Mouse (Mus musculus) erythroblast, adult 5-6 weeks (primary cell): ENCODE results near the gene Gm3020. TPM values are rescaled to one million over a fixed set of nuclear protein-coding genes. Genes with fewer than 3 reads are reported as not detected.
"Not testable (repeated sequence)": the region's sequence is repeated elsewhere in the genome, so short reads cannot be mapped to it uniquely, and the experiment has no call there.

Source experiments
- ATAC-seq: replicated peaks from 2 replicates; pipeline ENCODE4 v1.8.0; 2016; ENCODE audit warnings: moderate number of reproducible peaks, mild to moderate bottlenecking, moderate TSS enrichment, inconsistent platforms; ENCODE audit not compliant: poor library complexity, low FRiP score, severe bottlenecking
- total RNA-seq, 2 experiments: library from RNA; stranded (forward) in 1 of 2; stranded (reverse) in 1 of 2; fragments of 150-400 nt in 1 of 2; fragments of 200-764, 138-1000 nt in 1 of 2; gene quantifications; 2 replicates each; pipeline versions ENCODE4 v1.2.3 to v1.2.4; 2015 to 2017; ENCODE audit warnings: low replicate concordance in 2 of 2

The Gm3020 gene
- not detected in 2 replicates for total RNA-seq (2015; ENCODE audit: low replicate concordance)
- total RNA-seq (2017; ENCODE audit: low replicate concordance): not detected in 2 replicates

DNA sequence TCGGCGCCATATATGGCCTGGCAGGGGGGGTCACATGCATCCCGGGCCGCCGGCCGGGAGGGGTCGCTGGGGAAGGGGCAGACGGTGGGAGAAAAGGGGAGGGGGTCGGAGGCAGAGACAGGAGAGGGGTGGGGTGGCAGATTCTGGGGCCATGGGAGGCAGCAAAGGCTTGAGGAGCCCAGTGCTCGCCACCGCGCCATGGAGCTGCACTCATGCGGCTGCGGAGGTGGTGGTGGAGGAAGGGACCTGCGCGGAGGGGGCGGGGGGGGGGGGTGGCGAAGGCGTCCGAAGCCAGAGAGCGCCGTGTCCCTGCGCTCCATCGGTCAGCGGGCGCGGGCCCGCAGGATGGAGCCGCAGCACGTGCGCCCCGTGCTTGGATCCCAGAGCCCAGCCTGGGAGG, at the start of gene Gm3020:
Gm3020 (plus strand) TSS at position 301 of the 400 bp plus-strand sequence.
- not testable (repeated sequence) for ATAC-seq

DNA sequence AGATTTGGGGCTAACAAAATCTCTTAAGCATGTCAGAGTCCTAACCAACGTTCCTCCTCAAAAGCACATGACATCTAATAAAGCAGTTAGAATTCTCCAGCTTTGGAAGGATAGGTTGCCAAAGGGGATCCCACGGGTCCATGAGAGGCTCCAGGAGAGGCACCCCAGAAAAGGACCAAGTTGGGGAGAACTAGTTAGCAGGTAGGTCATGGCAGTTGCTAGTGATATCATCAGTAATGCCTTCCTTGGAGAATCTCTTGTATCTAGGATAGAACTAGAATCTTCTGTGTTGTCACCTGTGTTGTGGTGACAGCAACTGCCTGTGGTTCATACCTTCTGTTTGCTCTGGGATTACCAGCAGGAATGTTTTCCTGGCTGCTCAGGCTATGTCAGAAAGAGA, 17.6 kb upstream of the Gm3020 start, which contains the start of gene Gm3012:
Gm3012 (plus strand) TSS at position 301 of the 400 bp plus-strand sequence.
- not testable (repeated sequence) for ATAC-seq

DNA sequence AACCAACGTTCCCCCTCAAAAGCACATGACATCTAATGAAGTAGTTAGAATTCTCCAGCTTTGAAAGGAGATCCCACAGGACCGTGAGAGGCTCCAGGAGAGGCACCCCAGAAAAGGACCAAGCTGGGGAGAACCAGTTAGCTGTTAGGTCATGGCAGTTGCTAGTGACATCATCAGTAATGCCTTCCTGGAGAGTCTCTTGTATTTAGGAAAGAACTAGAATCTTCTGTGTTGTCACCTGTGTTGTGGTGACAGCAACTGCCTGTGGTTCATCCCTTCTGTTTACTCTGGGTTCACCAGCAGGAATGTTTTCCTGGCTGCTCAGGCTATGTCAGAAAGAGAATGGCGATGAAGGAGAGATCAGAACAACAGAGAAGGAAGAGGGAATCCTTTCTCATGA, 36.7 kb downstream of the Gm3020 start, which contains the start of gene Gm3043:
Gm3043 (plus strand) TSS at position 301 of the 400 bp plus-strand sequence.
- ATAC-seq: not testable (repeated sequence)

Other genes with a start within 250 kb of the Gm3020 start
- not detected in 2 replicates for gene Gm10409, start 239.4 kb upstream of the Gm3020 start, total RNA-seq (2015; ENCODE audit: low replicate concordance)
- not detected in 2 replicates for gene Gm10409, start 239.4 kb upstream of the Gm3020 start, total RNA-seq (2017; ENCODE audit: low replicate concordance)
- gene Gm3005, start 223.9 kb upstream of the Gm3020 start, total RNA-seq (2015; ENCODE audit: low replicate concordance): not detected in 2 replicates
- not detected in 2 replicates for gene Gm3005, start 223.9 kb upstream of the Gm3020 start, total RNA-seq (2017; ENCODE audit: low replicate concordance)
- gene Gm10408, start 202.7 kb upstream of the Gm3020 start, total RNA-seq (2015; ENCODE audit: low replicate concordance): not detected in 2 replicates
- gene Gm10408, start 202.7 kb upstream of the Gm3020 start, total RNA-seq (2017; ENCODE audit: low replicate concordance): not detected in 2 replicates
- gene Gm3012, start 17.5 kb upstream of the Gm3020 start, total RNA-seq (2015; ENCODE audit: low replicate concordance): not detected in 2 replicates
- not detected in 2 replicates for gene Gm3012, start 17.5 kb upstream of the Gm3020 start, total RNA-seq (2017; ENCODE audit: low replicate concordance)
- gene Gm3043, start 36.8 kb downstream of the Gm3020 start, total RNA-seq (2015; ENCODE audit: low replicate concordance): not detected in 2 replicates
- not detected in 2 replicates for gene Gm3043, start 36.8 kb downstream of the Gm3020 start, total RNA-seq (2017; ENCODE audit: low replicate concordance)
- not detected in 2 replicates for gene Gm3002, start 158.0 kb downstream of the Gm3020 start, total RNA-seq (2015; ENCODE audit: low replicate concordance)
- gene Gm3002, start 158.0 kb downstream of the Gm3020 start, total RNA-seq (2017; ENCODE audit: low replicate concordance): not detected in 2 replicates
- gene Gm3033, start 194.2 kb downstream of the Gm3020 start, total RNA-seq (2015; ENCODE audit: low replicate concordance): not detected in 2 replicates
- not detected in 2 replicates for gene Gm3033, start 194.2 kb downstream of the Gm3020 start, total RNA-seq (2017; ENCODE audit: low replicate concordance)
- gene Gm2916, start 232.1 kb downstream of the Gm3020 start, total RNA-seq (2015; ENCODE audit: low replicate concordance): not detected in 2 replicates
- gene Gm2916, start 232.1 kb downstream of the Gm3020 start, total RNA-seq (2017; ENCODE audit: low replicate concordance): not detected in 2 replicates